19 mouse cellular contexts compared by ENCODE assay signal in genomic region chr2:32375317-32375940, GRCm38 (mm10). TPM values are rescaled to one million over a fixed set of nuclear protein-coding genes. Genes with fewer than 3 reads are reported as not detected.
"Had no signal": no experiment of that assay in that cellular context is flagged by ENCODE, and none has a peak within 500 bp of the region (broad histone marks: within the 10 kb centered on the region; RNA-seq: fewer than 3 reads in every experiment).

No protein-coding gene starts in this region.

- H3K27me3 ChIP-seq: liver, embryonic 13.5 days; midbrain, embryonic 15.5 days; neural tube, embryonic 12.5 days; stomach, embryonic 15.5 days had no signal

- H3K4me1 ChIP-seq: limb, embryonic 12.5 days; lung, embryonic 15.5 days; midbrain, embryonic 15.5 days; neural tube, embryonic 12.5 days; stomach, embryonic 15.5 days had no signal

- H3K4me3 ChIP-seq: limb, embryonic 12.5 days; liver, embryonic 13.5 days; lung, embryonic 15.5 days; megakaryocyte, embryonic 14.5 days; midbrain, embryonic 15.5 days; neural tube, embryonic 12.5 days; stomach, embryonic 15.5 days had no signal

- DNase-seq: kidney, adult 8-10 months; kidney, postnatal 25 days; layer of hippocampus, adult 9-11 months; liver; liver, embryonic 13.5 days; liver, postnatal 0 days; lung, postnatal 14 days; thymus, postnatal 36 days had no signal

- H3K9ac ChIP-seq: limb, embryonic 12.5 days; liver, embryonic 13.5 days; liver, postnatal 0 days; lung, embryonic 15.5 days; midbrain, embryonic 15.5 days; neural tube, embryonic 12.5 days; stomach, embryonic 15.5 days had no signal

- ATAC-seq: intestine, postnatal 0 days; liver, postnatal 0 days; midbrain, embryonic 15.5 days had no signal

- H3K27ac ChIP-seq: limb, embryonic 12.5 days; liver, embryonic 13.5 days; lung, embryonic 15.5 days; macrophage; midbrain, embryonic 15.5 days; neural tube, embryonic 12.5 days; stomach, embryonic 15.5 days had no signal

- H3K9me3 ChIP-seq: limb, embryonic 12.5 days; liver, embryonic 13.5 days; lung, embryonic 15.5 days; megakaryocyte, embryonic 14.5 days; midbrain, embryonic 15.5 days; neural tube, embryonic 12.5 days; stomach, embryonic 15.5 days had no signal

- H3K4me2 ChIP-seq: limb, embryonic 12.5 days; liver, embryonic 13.5 days; lung, embryonic 15.5 days; midbrain, embryonic 11.5 days; midbrain, embryonic 15.5 days; neural tube, embryonic 12.5 days; stomach, embryonic 15.5 days had no signal

RNA-seq across cellular contexts. Expression of gene Dnm1, which starts 22.3 kb away (rescaled TPM):
- total RNA-seq: monocyte, adult 5-6 weeks; neutrophil, adult 5-6 weeks had no signal
